Mouse (Mus musculus) B cell, adult (primary cell): Measurements from ENCODE around the gene Gm16405. TPM values are rescaled to one million over a fixed set of nuclear protein-coding genes. Genes with fewer than 3 reads are reported as not detected.

Experiments used
- total RNA-seq: library from RNA; stranded (reverse); gene quantifications from 4 replicates; pipeline ENCODE4 v1.2.4, GENCODE M21; 2023; ENCODE audit not compliant: inconsistent age

The Gm16405 gene
- not detected in 4 replicates for total RNA-seq

GRCm38 (mm10) chrX:54530908-54531307 lies at the start of gene Gm16405:
Gene Gm16405, plus strand, starts transcription at chrX:54531208.

Other genes with a start within 250 kb of the Gm16405 start
- not detected in 4 replicates for gene Gm16430, start 91.0 kb downstream of the Gm16405 start, total RNA-seq